Mouse (Mus musculus): ENCODE measurements around the gene Cerk. TPM values are rescaled to one million over a fixed set of nuclear protein-coding genes. Genes with fewer than 3 reads are reported as not detected.
A peak's percentile ranks its signal among the peaks of the same experiment; 100 is the strongest.
"Not testable (repeated sequence)": the region's sequence is repeated elsewhere in the genome, so short reads cannot be mapped to it uniquely, and the experiment has no call there.

The Cerk gene
- polyA plus RNA-seq, 1 experiment from 2014 or later, result 9.4 TPM

GRCm38 (mm10) chr15:86202640-86203039 is 16.7 kb upstream of the Cerk start:
- Histone ChIP-seq H3K27me3 (ENCODE audit: insufficient read depth, low read length) (no peaks in the 10 kb centered on the region), H3K4me2 (ENCODE audit: low read length) (no peak overlapping the region), H3K4me1 (replicated peaks; ENCODE audit: insufficient read depth, low read length) (peaks cover 32% of the 10 kb centered on the region), H3K9ac (ENCODE audit: low read depth, low read length) (no peak overlapping the region), H3K9me3 (replicated peaks; ENCODE audit: low read length) (no peaks in the 10 kb centered on the region), H3K4me3 (replicated peaks; ENCODE audit: low read depth, low read length) (no peak overlapping the region), H3K27ac (peak overlapping the region; percentile 31; the same call in 1 of the 2 replicates), H3K36me3 (ENCODE audit: insufficient read depth, low read length) (no peaks in the 10 kb centered on the region)
- DNase-seq (ENCODE audit: low spot score), result no peak
- no peak for TF ChIP-seq CTCF (IDR thresholded peaks at IDR 0.05; ENCODE audit: low read depth)
- ATAC-seq (replicated peaks; ENCODE audit: low FRiP score, low read depth), result no peak
- 15% methylated on average over 6 of the region's 6 CpGs for WGBS

GRCm38 (mm10) chr15:86201696-86202330 is 15.9 kb upstream of the Cerk start:
- H3K27me3 ChIP-seq (ENCODE audit: insufficient read depth, low read length), result no peaks in the 10 kb centered on the region
- no peak for TF ChIP-seq CTCF (IDR thresholded peaks at IDR 0.05; ENCODE audit: low read depth)
- WGBS, result 43% methylated on average over 9 of the region's 9 CpGs
- DNase-seq (ENCODE audit: low spot score), result no peak
- no peaks in the 10 kb centered on the region for H3K36me3 ChIP-seq (ENCODE audit: insufficient read depth, low read length)
- H3K4me3 ChIP-seq (replicated peaks; ENCODE audit: low read depth, low read length), result no peak overlapping the region
- H3K9ac ChIP-seq (ENCODE audit: low read depth, low read length), result no peak overlapping the region
- H3K4me2 ChIP-seq (ENCODE audit: low read length), result no peak overlapping the region
- peak overlapping the region; percentile 68 for H3K27ac ChIP-seq
- no peak for ATAC-seq (replicated peaks; ENCODE audit: low FRiP score, low read depth)
- peaks cover 32% of the 10 kb centered on the region for H3K4me1 ChIP-seq (replicated peaks; ENCODE audit: insufficient read depth, low read length)
- no peaks in the 10 kb centered on the region for H3K9me3 ChIP-seq (replicated peaks; ENCODE audit: low read length)

- ATAC-seq (replicated peaks; ENCODE audit: low FRiP score, low read depth), result no peak
- Histone ChIP-seq H3K9me3 (replicated peaks; ENCODE audit: low read length) (no peaks in the 10 kb centered on the region), H3K4me1 (replicated peaks; ENCODE audit: insufficient read depth, low read length) (peaks cover 32% of the 10 kb centered on the region), H3K4me3 (replicated peaks; ENCODE audit: low read depth, low read length) (no peak overlapping the region), H3K27ac (peak overlapping the region; percentile 68), H3K9ac (ENCODE audit: low read depth, low read length) (no peak overlapping the region), H3K4me2 (ENCODE audit: low read length) (no peak overlapping the region), H3K36me3 (ENCODE audit: insufficient read depth, low read length) (no peaks in the 10 kb centered on the region), H3K27me3 (ENCODE audit: insufficient read depth, low read length) (no peaks in the 10 kb centered on the region)
- 33% methylated on average over 4 of the region's 4 CpGs for WGBS
- TF ChIP-seq CTCF (IDR thresholded peaks at IDR 0.05; ENCODE audit: low read depth), result no peak
- DNase-seq (ENCODE audit: low spot score), result peak; percentile 61
Observed at GRCm38 (mm10) chr15:86201095-86201494, 15.2 kb upstream of the Cerk start.

GRCm38 (mm10) chr15:86200169-86200568 is 14.2 kb upstream of the Cerk start:
- ATAC-seq (replicated peaks; ENCODE audit: low FRiP score, low read depth) (no peak; the same call in 1 of the 2 replicates), DNase-seq (ENCODE audit: low spot score) (no peak)
- peaks cover 32% of the 10 kb centered on the region for H3K4me1 ChIP-seq (replicated peaks; ENCODE audit: insufficient read depth, low read length)
- 30% methylated on average over 4 of the region's 4 CpGs for WGBS
- no peak overlapping the region for H3K4me3 ChIP-seq (replicated peaks; ENCODE audit: low read depth, low read length)
- H3K9me3 ChIP-seq (replicated peaks; ENCODE audit: low read length), result no peaks in the 10 kb centered on the region
- H3K27ac ChIP-seq, result peak overlapping the region; percentile 68; the same call in 1 of the 2 replicates
- H3K4me2 ChIP-seq (ENCODE audit: low read length), result no peak overlapping the region
- H3K9ac ChIP-seq (ENCODE audit: low read depth, low read length), result no peak overlapping the region
- no peaks in the 10 kb centered on the region for H3K36me3 ChIP-seq (ENCODE audit: insufficient read depth, low read length)
- TF ChIP-seq CTCF (IDR thresholded peaks at IDR 0.05; ENCODE audit: low read depth), result no peak
- no peaks in the 10 kb centered on the region for H3K27me3 ChIP-seq (ENCODE audit: insufficient read depth, low read length)

- DNase-seq (ENCODE audit: low spot score) (no peak), ATAC-seq (replicated peaks; ENCODE audit: low FRiP score, low read depth) (no peak)
- Histone ChIP-seq H3K4me1 (replicated peaks; ENCODE audit: insufficient read depth, low read length) (peaks cover 32% of the 10 kb centered on the region), H3K36me3 (ENCODE audit: insufficient read depth, low read length) (no peaks in the 10 kb centered on the region), H3K4me2 (ENCODE audit: low read length) (no peak overlapping the region), H3K27ac (0 out of 2 replicates have a peak overlapping the region, but pooled peaks have one; percentile 42), H3K9ac (ENCODE audit: low read depth, low read length) (no peak overlapping the region), H3K27me3 (ENCODE audit: insufficient read depth, low read length) (no peaks in the 10 kb centered on the region), H3K9me3 (replicated peaks; ENCODE audit: low read length) (no peaks in the 10 kb centered on the region), H3K4me3 (replicated peaks; ENCODE audit: low read depth, low read length) (no peak overlapping the region)
- no peak for TF ChIP-seq CTCF (IDR thresholded peaks at IDR 0.05; ENCODE audit: low read depth)
- 66% methylated on average over 4 of the region's 4 CpGs for WGBS
Observed at GRCm38 (mm10) chr15:86199482-86199881, 13.5 kb upstream of the Cerk start.

- TF ChIP-seq CTCF (IDR thresholded peaks at IDR 0.05; ENCODE audit: low read depth), result no peak
- H3K9ac ChIP-seq (ENCODE audit: low read depth, low read length), result no peak overlapping the region
- 72% methylated on average over 5 of the region's 5 CpGs for WGBS
Observed at GRCm38 (mm10) chr15:86199052-86199451, 13.1 kb upstream of the Cerk start.

GRCm38 (mm10) chr15:86194676-86195453 is 8.9 kb upstream of the Cerk start:
- H3K4me3 ChIP-seq (replicated peaks; ENCODE audit: low read depth, low read length); H3K36me3 ChIP-seq (ENCODE audit: insufficient read depth, low read length); DNase-seq (ENCODE audit: low spot score); H3K4me1 ChIP-seq (replicated peaks; ENCODE audit: insufficient read depth, low read length); H3K4me2 ChIP-seq (ENCODE audit: low read length); H3K27me3 ChIP-seq (ENCODE audit: insufficient read depth, low read length); H3K9me3 ChIP-seq (replicated peaks; ENCODE audit: low read length); H3K9ac ChIP-seq (ENCODE audit: low read depth, low read length); H3K27ac ChIP-seq: not testable (repeated sequence)
- 76% methylated on average over 55 of the region's 55 CpGs for WGBS
- peak; percentile 97 for ATAC-seq (replicated peaks; ENCODE audit: low FRiP score, low read depth)

More at GRCm38 (mm10) chr15:86199052-86199451, 13.1 kb upstream of the Cerk start:
- H3K27me3 ChIP-seq (ENCODE audit: insufficient read depth, low read length), result no peaks in the 10 kb centered on the region
- no peak overlapping the region for H3K4me3 ChIP-seq (replicated peaks; ENCODE audit: low read depth, low read length)
- DNase-seq (ENCODE audit: low spot score) (no peak), ATAC-seq (replicated peaks; ENCODE audit: low FRiP score, low read depth) (no peak)
- H3K4me1 ChIP-seq (replicated peaks; ENCODE audit: insufficient read depth, low read length), result peaks cover 32% of the 10 kb centered on the region
- H3K27ac ChIP-seq, result no peak overlapping the region
- no peak overlapping the region for H3K4me2 ChIP-seq (ENCODE audit: low read length)
- H3K36me3 ChIP-seq (ENCODE audit: insufficient read depth, low read length), result no peaks in the 10 kb centered on the region
- no peaks in the 10 kb centered on the region for H3K9me3 ChIP-seq (replicated peaks; ENCODE audit: low read length)

All from kidney, postnatal 0 days (tissue).